Mouse (Mus musculus) kidney, postnatal 0 days (tissue): ENCODE results near the gene Kcna4. TPM values are rescaled to one million over a fixed set of nuclear protein-coding genes. Genes with fewer than 3 reads are reported as not detected.

Experiments used
- ATAC-seq: fragments of 200-750 bp; cut with Nextera tagmentation; replicated peaks from 2 replicates; pipeline ENCODE4 v1.8.0; 2017; ENCODE audit warnings: low read depth, moderate number of reproducible peaks, moderate TSS enrichment, moderate library complexity; ENCODE audit not compliant: low FRiP score
- DNase-seq: peaks from one replicate; pipeline ENCODE4 v3.0.0-alpha.2; 2016; ENCODE audit warnings: low spot score
- H3K27ac ChIP-seq: fragments of 300-500 bp; sonication (generic); 2 replicates; pipeline ENCODE4 v1.5.1; 2014; ENCODE audit warnings: mild to moderate bottlenecking
- H3K27me3 ChIP-seq: fragments of 300-500 bp; sonication (generic); 2 replicates; pipeline ENCODE4 v1.6.1; 2014; ENCODE audit warnings: low read length, mixed read lengths; ENCODE audit not compliant: insufficient read depth
- H3K36me3 ChIP-seq: fragments of 300-500 bp; sonication (generic); 2 replicates; pipeline ENCODE4 v1.6.1; 2014; ENCODE audit warnings: low read length, mixed read lengths; ENCODE audit not compliant: insufficient read depth
- H3K4me1 ChIP-seq: fragments of 300-500 bp; sonication (generic); replicated peaks from 2 replicates; pipeline ENCODE4 v1.6.1; 2014; ENCODE audit warnings: antibody characterized with exemption, low read length, mixed read lengths; ENCODE audit not compliant: insufficient read depth
- H3K4me2 ChIP-seq: fragments of 300-500 bp; sonication (generic); 2 replicates; pipeline ENCODE4 v1.6.1; 2014; ENCODE audit warnings: mild to moderate bottlenecking, low read length, moderate library complexity, mixed read lengths
- H3K4me3 ChIP-seq: fragments of 300-500 bp; sonication (generic); replicated peaks from 2 replicates; pipeline ENCODE4 v1.5.1; 2014; ENCODE audit warnings: low read depth, low read length
- H3K9ac ChIP-seq: fragments of 300-500 bp; sonication (generic); 2 replicates; pipeline ENCODE4 v1.6.1; 2014; ENCODE audit warnings: low read depth, low read length
- H3K9me3 ChIP-seq: fragments of 300-500 bp; sonication (generic); replicated peaks from 2 replicates; pipeline ENCODE4 v1.6.1; 2016; ENCODE audit warnings: low read length, inconsistent platforms, mixed read lengths
- CTCF ChIP-seq: IDR thresholded peaks from 2 replicates; pipeline ENCODE4 v1.5.1; 2016; ENCODE audit warnings: antibody characterized with exemption, low read depth, mild to moderate bottlenecking, moderate library complexity
- WGBS: fragments of 180-500 bp; shearing (Covaris S2); extraction: QIAGEN DNeasy Blood & Tissue Kit; methylation state at CpG from one replicate; pipeline ENCODE4 v1.1.7; 2014; 5-methylcytosine and 5-hydroxymethylcytosine counted together
- polyA plus RNA-seq: library from polyadenylated mRNA; unstranded; fragments of >200 nt; fragmentation: Nextera tagmentation; extraction: Ambion mirVana; gene quantifications from 2 replicates; pipeline ENCODE4 v1.2.1, GENCODE M21; 2015

Gene Kcna4
- polyA plus RNA-seq, 1 experiment from 2014 or later, result 0.04 TPM

DNA sequence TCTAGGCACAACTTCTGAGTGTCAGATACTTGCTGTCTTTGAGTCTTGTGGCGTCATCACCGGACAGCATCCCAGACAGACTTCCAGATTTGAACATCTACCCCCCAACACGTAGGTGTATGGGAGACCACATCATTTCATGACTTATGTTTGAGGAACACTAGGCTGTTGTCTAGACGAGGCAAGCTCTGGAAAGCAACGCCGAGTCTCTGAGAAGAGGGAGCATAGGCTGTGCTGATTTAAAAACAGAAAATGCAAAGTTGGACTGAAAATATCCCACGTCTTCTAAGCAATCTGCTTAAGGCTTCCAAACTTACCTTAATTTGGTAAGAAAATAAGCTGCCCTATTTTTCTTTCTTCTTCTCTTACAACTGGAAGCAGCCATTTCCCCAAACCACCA is 4.1 kb downstream of the Kcna4 start:
- H3K9ac ChIP-seq, result no peak overlapping the region
- no peaks in the 10 kb centered on the region for H3K36me3 ChIP-seq
- no peak overlapping the region for H3K27ac ChIP-seq
- no peak for DNase-seq
- 90% methylated on average over 7 of the region's 7 CpGs for WGBS
- H3K4me1 ChIP-seq, result peaks cover 6% of the 10 kb centered on the region; the same call in 1 of the 2 replicates
- H3K4me2 ChIP-seq, result no peak overlapping the region
- no peak overlapping the region for H3K4me3 ChIP-seq
- TF ChIP-seq CTCF, result no peak
- peaks cover 8% of the 10 kb centered on the region; the same call in 1 of the 2 replicates for H3K27me3 ChIP-seq
- no peaks in the 10 kb centered on the region for H3K9me3 ChIP-seq
- ATAC-seq, result no peak

DNA sequence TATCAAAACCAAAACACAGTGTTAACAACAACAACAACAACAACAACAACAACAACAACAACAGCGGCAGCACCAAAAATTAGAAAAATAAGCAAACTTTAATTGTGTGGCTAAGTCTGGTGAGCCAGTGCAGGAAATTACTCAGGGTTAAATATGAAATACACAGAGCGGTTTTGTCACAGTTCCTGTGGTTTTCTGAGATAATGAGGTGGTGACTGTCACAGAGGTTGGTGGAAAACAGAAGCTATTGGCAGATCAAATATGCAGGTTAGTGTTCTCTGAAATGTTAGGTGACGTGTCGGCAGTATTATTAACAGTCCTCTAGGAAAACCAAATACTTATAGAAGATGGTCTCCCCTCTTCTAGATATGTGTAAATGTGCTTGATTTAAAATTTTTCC is 11.4 kb downstream of the Kcna4 start:
- no peak for ATAC-seq
- TF ChIP-seq CTCF, result no peak
- WGBS, result 89% methylated on average over 4 of the region's 4 CpGs

DNA sequence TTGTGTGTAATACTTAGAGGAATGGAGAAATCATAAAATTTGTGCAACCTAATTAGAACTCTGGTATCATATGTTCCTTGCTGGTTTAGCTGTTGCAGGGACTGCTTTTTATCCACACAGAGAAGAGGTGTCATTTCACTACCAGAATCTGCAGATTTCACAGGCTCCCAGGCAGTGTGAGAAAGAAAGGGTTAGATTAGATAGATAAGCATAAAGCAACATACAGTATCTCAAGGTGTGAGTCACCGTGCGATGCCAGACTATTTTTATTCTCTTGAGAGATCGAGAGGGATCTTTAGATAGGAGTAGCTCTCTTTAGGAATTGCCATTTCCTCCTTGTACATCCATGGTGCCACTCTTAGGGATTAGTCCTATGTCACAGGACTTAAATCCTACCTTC is 14.3 kb downstream of the Kcna4 start:
- Histone ChIP-seq H3K36me3 (no peaks in the 10 kb centered on the region), H3K9me3 (no peaks in the 10 kb centered on the region), H3K4me1 (no peaks in the 10 kb centered on the region), H3K27ac (no peak overlapping the region), H3K4me3 (no peak overlapping the region), H3K4me2 (no peak overlapping the region), H3K9ac (no peak overlapping the region), H3K27me3 (no peaks in the 10 kb centered on the region)
- DNase-seq (no peak), ATAC-seq (no peak)
- 82% methylated on average over 3 of the region's 3 CpGs for WGBS
- TF ChIP-seq CTCF, result no peak

More for the DNA sequence above, 11.4 kb downstream of the Kcna4 start:
- no peaks in the 10 kb centered on the region for H3K4me1 ChIP-seq
- no peaks in the 10 kb centered on the region for H3K9me3 ChIP-seq
- DNase-seq, result no peak
- no peak overlapping the region for H3K4me2 ChIP-seq
- no peak overlapping the region for H3K9ac ChIP-seq
- H3K4me3 ChIP-seq, result no peak overlapping the region
- no peak overlapping the region for H3K27ac ChIP-seq
- no peaks in the 10 kb centered on the region for H3K27me3 ChIP-seq
- H3K36me3 ChIP-seq, result no peaks in the 10 kb centered on the region

DNA sequence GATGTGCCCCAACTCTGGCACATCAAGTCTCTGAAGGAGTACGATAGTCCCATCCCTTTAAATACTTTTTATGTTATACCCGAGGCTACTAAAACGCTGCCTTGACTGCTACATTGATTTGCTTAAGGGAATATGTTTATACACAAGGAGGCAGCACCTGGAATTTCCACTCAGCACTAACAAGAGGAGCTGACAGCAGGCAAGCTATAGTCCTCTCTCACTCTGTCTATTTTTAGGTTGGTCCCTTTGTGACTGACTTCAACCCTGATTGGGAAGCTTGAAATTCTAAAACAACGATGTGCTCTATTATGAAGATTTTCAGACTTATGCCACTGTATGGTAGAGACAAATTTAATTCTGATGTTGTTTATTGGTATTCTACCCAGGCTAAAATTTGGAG is 15.6 kb downstream of the Kcna4 start:
- H3K4me1 ChIP-seq, result no peaks in the 10 kb centered on the region
- H3K27ac ChIP-seq, result no peak overlapping the region
- H3K36me3 ChIP-seq, result no peaks in the 10 kb centered on the region
- no peak for TF ChIP-seq CTCF
- H3K27me3 ChIP-seq, result no peaks in the 10 kb centered on the region
- 79% methylated on average over 4 of the region's 4 CpGs for WGBS
- DNase-seq, result no peak
- H3K4me3 ChIP-seq, result no peak overlapping the region
- no peak overlapping the region for H3K9ac ChIP-seq
- no peak overlapping the region for H3K4me2 ChIP-seq
- no peaks in the 10 kb centered on the region for H3K9me3 ChIP-seq
- ATAC-seq, result no peak

DNA sequence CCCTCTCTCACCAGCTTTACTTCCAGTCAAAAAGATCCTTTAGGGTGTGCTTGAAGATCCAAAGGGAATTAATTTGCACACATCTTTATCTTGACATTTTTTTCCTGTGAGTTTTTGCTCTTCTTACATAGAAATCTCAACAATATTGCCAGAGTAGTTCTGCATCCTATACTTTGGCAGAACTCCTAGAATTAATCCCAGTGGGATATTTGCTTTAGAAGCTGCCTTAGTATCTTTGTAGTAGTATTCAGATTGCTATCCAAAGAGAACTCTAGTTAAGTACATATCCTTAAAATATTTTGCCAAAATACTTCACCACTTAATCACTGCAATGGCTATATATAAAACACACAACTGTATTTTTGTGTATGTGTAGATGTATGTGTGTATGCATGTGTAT is 28.2 kb downstream of the Kcna4 start:
- Histone ChIP-seq H3K4me1 (no peaks in the 10 kb centered on the region), H3K9ac (no peak overlapping the region), H3K27ac (no peak overlapping the region), H3K4me3 (no peak overlapping the region), H3K9me3 (no peaks in the 10 kb centered on the region), H3K36me3 (no peaks in the 10 kb centered on the region), H3K4me2 (no peak overlapping the region), H3K27me3 (no peaks in the 10 kb centered on the region)
- TF ChIP-seq CTCF, result no peak
- DNase-seq (no peak), ATAC-seq (no peak)

DNA sequence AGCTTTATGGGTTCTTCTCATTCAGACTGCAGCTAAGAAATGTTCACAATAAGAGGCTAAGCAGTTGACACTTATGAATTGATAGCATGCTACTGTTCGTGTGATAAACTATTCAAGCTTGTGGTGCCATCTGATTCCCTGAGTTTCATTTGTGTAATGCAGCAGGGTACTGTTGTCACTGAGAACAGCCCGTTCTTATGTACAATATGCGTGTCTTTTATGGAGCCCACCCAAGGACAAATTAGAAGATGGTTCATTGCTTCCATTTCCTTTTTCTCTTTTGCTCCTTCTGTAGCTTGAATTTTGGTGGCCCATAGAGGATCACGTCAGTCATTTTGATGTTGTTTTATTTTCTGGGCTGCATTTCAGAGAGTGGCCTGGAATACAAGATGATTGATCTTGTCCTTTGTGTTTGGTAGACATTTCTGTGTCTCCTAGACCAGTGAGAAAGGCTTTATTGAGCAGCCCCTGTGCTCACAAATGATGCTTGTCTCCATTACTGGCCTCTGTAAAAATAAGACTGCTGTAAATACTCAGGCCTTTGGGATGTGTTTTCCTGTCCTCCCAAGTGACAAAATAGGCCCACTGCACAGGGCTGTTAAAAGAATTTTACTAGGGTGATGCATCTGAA is 31.3 kb downstream of the Kcna4 start:
- H3K27me3 ChIP-seq, result no peaks in the 10 kb centered on the region
- 72% methylated on average over 4 of the region's 4 CpGs for WGBS

DNA sequence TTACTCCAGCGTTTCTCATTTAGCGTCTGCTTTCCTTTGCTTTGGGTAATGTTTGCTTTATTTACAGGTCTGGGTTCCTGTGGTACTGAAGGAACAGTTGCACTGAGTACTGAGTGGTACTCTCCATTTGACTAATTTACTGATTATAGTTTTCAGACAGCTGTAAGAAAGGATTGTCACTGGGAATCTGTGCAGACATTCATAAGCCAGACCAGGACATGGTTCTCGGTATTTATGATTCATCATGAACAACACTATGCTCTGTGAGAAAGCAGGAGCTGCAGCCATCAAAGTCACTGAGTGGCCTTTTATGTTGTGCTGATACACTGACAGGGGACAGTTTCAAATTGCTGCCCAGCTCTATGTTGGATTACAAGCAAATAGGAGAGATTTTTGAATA is 33.7 kb downstream of the Kcna4 start:
- Histone ChIP-seq H3K4me2 (no peak overlapping the region), H3K27me3 (no peaks in the 10 kb centered on the region), H3K27ac (no peak overlapping the region), H3K4me3 (no peak overlapping the region), H3K4me1 (no peaks in the 10 kb centered on the region), H3K9me3 (no peaks in the 10 kb centered on the region), H3K36me3 (no peaks in the 10 kb centered on the region), H3K9ac (no peak overlapping the region)
- TF ChIP-seq CTCF, result no peak
- DNase-seq (no peak), ATAC-seq (no peak)
- 87% methylated on average over 3 of the region's 3 CpGs for WGBS

More for the DNA sequence above, 31.3 kb downstream of the Kcna4 start:
- TF ChIP-seq CTCF, result no peak
- no peaks in the 10 kb centered on the region for H3K9me3 ChIP-seq
- no peak overlapping the region for H3K9ac ChIP-seq
- H3K27ac ChIP-seq, result no peak overlapping the region
- H3K36me3 ChIP-seq, result no peaks in the 10 kb centered on the region
- no peak for ATAC-seq
- no peak overlapping the region for H3K4me2 ChIP-seq
- H3K4me3 ChIP-seq, result no peak overlapping the region
- no peaks in the 10 kb centered on the region for H3K4me1 ChIP-seq
- DNase-seq, result no peak
